Mouse (Mus musculus) heart, embryonic 10.5 days (tissue): ENCODE data around the gene Peg12. TPM values are rescaled to one million over a fixed set of nuclear protein-coding genes. Genes with fewer than 3 reads are reported as not detected.
A peak's percentile ranks its signal among the peaks of the same experiment; 100 is the strongest.

Source experiments
- DNase-seq: peaks from one replicate; pipeline ENCODE4 v3.0.0-alpha.2; 2017; ENCODE audit warnings: low spot score
- H3K27ac ChIP-seq: fragments of 300-500 bp; sonication (generic); 2 replicates; pipeline ENCODE4 v1.5.1; 2016; ENCODE audit warnings: mild to moderate bottlenecking
- H3K27me3 ChIP-seq: fragments of 300-500 bp; sonication (generic); 2 replicates; pipeline ENCODE4 v1.6.1; 2016; ENCODE audit warnings: mild to moderate bottlenecking; ENCODE audit not compliant: poor library complexity, insufficient read depth, severe bottlenecking
- H3K36me3 ChIP-seq: fragments of 300-500 bp; sonication (generic); 2 replicates; pipeline ENCODE4 v1.6.1; 2016; ENCODE audit warnings: mild to moderate bottlenecking, moderate library complexity
- H3K4me1 ChIP-seq: fragments of 300-500 bp; sonication (generic); 2 replicates; pipeline ENCODE4 v1.6.1; 2016; ENCODE audit warnings: mild to moderate bottlenecking
- H3K4me3 ChIP-seq: fragments of 300-500 bp; sonication (generic); 2 replicates; pipeline ENCODE4 v1.5.1; 2016; ENCODE audit warnings: mild to moderate bottlenecking, moderate library complexity
- H3K9me3 ChIP-seq: fragments of 300-500 bp; sonication (generic); 2 replicates; pipeline ENCODE4 v1.6.1; 2016; ENCODE audit warnings: mild to moderate bottlenecking, moderate library complexity
- whole genome bisulfite sequencing: fragments of 180-500 bp; shearing (Covaris S2); methylation state at CpG from one replicate; pipeline ENCODE4 v1.1.7; 2016; 5-methylcytosine and 5-hydroxymethylcytosine counted together
- polyA plus RNA-seq: library from polyadenylated mRNA; unstranded; fragments of >200 nt; fragmentation: Nextera tagmentation; extraction: Ambion mirVana; gene quantifications from 2 replicates; pipeline ENCODE4 v1.2.1, GENCODE M21; 2016

Peg12 gene
- polyA plus RNA-seq = 18.6 and 24.3 TPM in 2 replicates

- Histone ChIP-seq H3K4me1 (no peaks in the 10 kb centered on the region), H3K4me3 (peak within 1 kb of the TSS; percentile 66), H3K27me3 (peaks cover 9% of the 10 kb centered on the region; the same call in 1 of the 2 replicates), H3K36me3 (no peaks in the 10 kb centered on the region), H3K9me3 (peaks cover 10% of the 10 kb centered on the region; the same call in 1 of the 2 replicates), H3K27ac (peak within 1 kb of the TSS; percentile 89)
- peak; percentile 82 for DNase-seq
- 12% methylated on average over 81 of the region's 82 CpGs for WGBS
Measured at GRCm38 (mm10) chr7:62463878-62464755, at the start of gene Peg12. Gene Peg12, minus strand, starts transcription at chr7:62464510.

GRCm38 (mm10) chr7:62486139-62486538 lies 21.8 kb upstream of the Peg12 start:
- Histone ChIP-seq H3K27me3 (no peaks in the 10 kb centered on the region), H3K4me3 (no peak overlapping the region), H3K4me1 (no peaks in the 10 kb centered on the region), H3K9me3 (no peaks in the 10 kb centered on the region), H3K27ac (no peak overlapping the region), H3K36me3 (no peaks in the 10 kb centered on the region)
- WGBS = 28% methylated on average over 2 of the region's 2 CpGs
- no peak for DNase-seq

GRCm38 (mm10) chr7:62463007-62463877 lies 1.1 kb downstream of the Peg12 start:
- DNase-seq = no peak
- WGBS = 27% methylated on average over 55 of the region's 55 CpGs
- Histone ChIP-seq H3K27me3 (peaks cover 9% of the 10 kb centered on the region; the same call in 1 of the 2 replicates), H3K4me1 (no peaks in the 10 kb centered on the region), H3K4me3 (peak overlapping the region; percentile 66), H3K27ac (peak overlapping the region; percentile 89), H3K36me3 (no peaks in the 10 kb centered on the region), H3K9me3 (peaks cover 10% of the 10 kb centered on the region; the same call in 1 of the 2 replicates)

DNA sequence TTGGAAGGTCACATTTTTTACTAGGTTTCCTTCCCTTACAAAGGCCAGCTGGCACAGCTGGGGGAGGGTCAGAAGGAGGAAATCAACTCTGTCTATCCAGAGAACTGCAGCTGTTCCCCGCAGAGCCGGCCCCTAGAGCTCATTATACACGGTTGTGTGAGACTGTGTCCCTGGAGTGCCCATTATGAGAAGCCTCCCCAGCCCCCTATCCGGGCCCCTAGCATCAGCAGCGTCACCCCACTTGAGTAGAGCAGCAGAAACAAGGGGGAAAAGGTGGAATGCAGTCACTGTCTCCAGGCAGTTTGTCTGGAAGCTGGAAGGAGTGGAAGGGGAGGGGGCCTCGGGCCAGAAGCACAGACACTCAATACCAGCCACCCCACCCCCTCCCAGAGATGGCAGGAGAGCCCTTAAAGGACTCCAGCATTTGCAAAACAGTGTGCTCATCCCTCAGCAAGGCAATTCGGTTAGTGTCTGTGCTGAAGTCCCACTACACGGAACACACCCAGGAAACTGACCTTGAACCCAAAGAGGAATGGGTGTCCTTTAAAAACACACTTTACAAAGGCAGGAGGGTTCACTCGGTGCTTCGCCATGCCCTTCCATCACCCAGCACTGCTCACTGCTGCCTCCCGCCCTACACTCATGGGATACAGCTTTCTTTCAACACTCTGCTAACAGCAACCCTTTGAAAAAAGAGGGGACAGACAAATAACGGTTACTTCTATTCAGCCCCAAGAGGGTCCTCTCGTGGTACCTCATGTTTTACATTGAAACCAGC lies 1.9 kb downstream of the Peg12 start:
- H3K27ac ChIP-seq = 0 out of 2 replicates have a peak overlapping the region, but pooled peaks have one; percentile 16
- no peak for DNase-seq
- no peaks in the 10 kb centered on the region for H3K36me3 ChIP-seq
- peaks cover 9% of the 10 kb centered on the region; the same call in 1 of the 2 replicates for H3K27me3 ChIP-seq
- H3K9me3 ChIP-seq = peaks cover 10% of the 10 kb centered on the region; the same call in 1 of the 2 replicates
- peak overlapping the region; percentile 66 for H3K4me3 ChIP-seq
- 28% methylated on average over 13 of the region's 13 CpGs for WGBS
- no peaks in the 10 kb centered on the region for H3K4me1 ChIP-seq

GRCm38 (mm10) chr7:62452353-62452752 lies 12.0 kb downstream of the Peg12 start:
- no peaks in the 10 kb centered on the region for H3K36me3 ChIP-seq
- no peak overlapping the region for H3K27ac ChIP-seq
- DNase-seq = no peak
- H3K9me3 ChIP-seq = no peaks in the 10 kb centered on the region
- no peak overlapping the region for H3K4me3 ChIP-seq
- no peaks in the 10 kb centered on the region for H3K27me3 ChIP-seq
- WGBS = 19% methylated on average over 2 of the region's 2 CpGs
- no peaks in the 10 kb centered on the region for H3K4me1 ChIP-seq

- no peak overlapping the region for H3K27ac ChIP-seq
- no peaks in the 10 kb centered on the region for H3K36me3 ChIP-seq
- H3K27me3 ChIP-seq = no peaks in the 10 kb centered on the region
- H3K4me3 ChIP-seq = no peak overlapping the region
- H3K4me1 ChIP-seq = no peaks in the 10 kb centered on the region
- no peak for DNase-seq
- H3K9me3 ChIP-seq = no peaks in the 10 kb centered on the region
Measured at GRCm38 (mm10) chr7:62445431-62446165, 18.7 kb downstream of the Peg12 start.

- no peaks in the 10 kb centered on the region for H3K36me3 ChIP-seq
- H3K27ac ChIP-seq = no peak overlapping the region
- no peak for DNase-seq
- H3K4me1 ChIP-seq = no peaks in the 10 kb centered on the region
- no peaks in the 10 kb centered on the region for H3K9me3 ChIP-seq
- no peak overlapping the region for H3K4me3 ChIP-seq
- H3K27me3 ChIP-seq = no peaks in the 10 kb centered on the region
- WGBS = 40% methylated on average over 2 of the region's 2 CpGs
Measured at GRCm38 (mm10) chr7:62436394-62436793, 27.9 kb downstream of the Peg12 start.

DNA sequence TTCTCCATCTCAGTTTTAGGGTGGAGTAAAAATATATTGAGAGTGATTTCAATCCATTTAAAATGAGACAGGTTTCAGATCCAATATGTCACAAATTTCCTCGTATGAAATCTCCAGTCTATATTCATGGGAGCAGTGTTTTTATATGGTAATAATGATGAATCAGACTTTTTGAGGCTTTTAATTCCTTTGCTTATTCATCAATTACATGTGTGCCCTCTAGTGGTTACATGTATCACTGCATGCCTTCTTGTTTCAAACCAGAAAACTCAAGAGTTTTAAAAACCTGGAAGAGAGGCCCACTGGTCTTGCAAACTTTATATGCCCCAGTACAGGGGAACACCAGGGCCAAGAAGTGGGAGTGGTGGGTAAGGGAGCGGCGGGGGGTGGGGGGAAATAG lies 31.1 kb downstream of the Peg12 start:
- WGBS = 19% methylated on average over 3 of the region's 3 CpGs
- Histone ChIP-seq H3K36me3 (no peaks in the 10 kb centered on the region), H3K27me3 (no peaks in the 10 kb centered on the region), H3K4me3 (no peak overlapping the region), H3K9me3 (no peaks in the 10 kb centered on the region), H3K27ac (no peak overlapping the region), H3K4me1 (no peaks in the 10 kb centered on the region)
- DNase-seq = no peak

- Histone ChIP-seq H3K27ac (no peak overlapping the region), H3K36me3 (no peaks in the 10 kb centered on the region), H3K4me3 (no peak overlapping the region), H3K27me3 (0 out of 2 replicates have a peak, but pooled peaks cover under 1% of the 10 kb centered on the region), H3K4me1 (no peaks in the 10 kb centered on the region), H3K9me3 (peaks cover under 1% of the 10 kb centered on the region; the same call in 1 of the 2 replicates)
- 21% methylated on average over 8 of the region's 8 CpGs for WGBS
- DNase-seq = no peak
Measured at GRCm38 (mm10) chr7:62428337-62428736, 36.0 kb downstream of the Peg12 start.

DNA sequence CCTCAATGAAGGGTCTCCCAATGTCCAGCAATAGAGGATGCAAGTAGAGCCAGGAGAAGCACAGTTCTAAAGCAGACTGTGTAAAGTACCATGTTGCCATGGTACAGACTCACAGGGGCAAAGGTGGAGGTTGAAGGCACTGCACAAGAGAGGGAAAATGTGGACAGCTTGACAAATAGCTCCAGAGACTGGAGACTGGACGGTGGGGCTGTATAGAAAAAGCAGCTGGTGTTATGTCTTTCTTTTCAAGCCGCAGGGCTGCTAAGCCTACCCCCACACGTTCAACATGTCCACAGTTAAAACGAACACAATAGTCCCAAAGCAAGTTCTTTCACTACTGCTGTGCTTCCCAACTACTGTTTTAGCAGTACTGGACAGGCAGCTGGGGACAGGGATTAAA lies 41.1 kb downstream of the Peg12 start:
- no peak for DNase-seq
- WGBS = 47% methylated on average over 4 of the region's 4 CpGs

DNA sequence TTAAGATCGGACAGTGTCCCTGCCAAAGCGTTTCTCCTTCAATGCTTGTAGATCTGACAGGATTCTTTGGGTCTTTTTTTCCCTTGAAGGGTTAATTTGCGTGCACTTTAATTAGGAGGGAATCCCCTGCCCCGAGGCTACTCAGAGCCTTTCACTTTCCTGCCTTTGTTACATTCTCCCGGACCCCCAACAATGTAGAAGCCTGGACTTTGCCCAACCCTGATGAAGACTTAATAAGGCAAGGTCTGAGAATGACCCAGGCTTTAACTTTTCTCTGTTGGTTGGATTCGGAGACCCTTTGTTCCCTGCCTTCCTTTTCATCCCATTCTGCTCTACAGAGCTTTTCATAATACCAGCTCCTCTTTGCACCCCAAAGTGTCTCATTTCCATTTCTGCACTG lies 43.7 kb downstream of the Peg12 start:
- H3K27ac ChIP-seq = no peak overlapping the region
- H3K4me3 ChIP-seq = peak overlapping the region; percentile 76
- no peaks in the 10 kb centered on the region for H3K36me3 ChIP-seq
- DNase-seq = no peak
- H3K9me3 ChIP-seq = peaks cover 27% of the 10 kb centered on the region
- 0 out of 2 replicates have a peak, but pooled peaks cover 4% of the 10 kb centered on the region for H3K27me3 ChIP-seq
- WGBS = 72% methylated on average over 6 of the region's 6 CpGs
- peaks cover 7% of the 10 kb centered on the region for H3K4me1 ChIP-seq

More for the DNA sequence above, 41.1 kb downstream of the Peg12 start:
- H3K27ac ChIP-seq = no peak overlapping the region
- peaks cover 7% of the 10 kb centered on the region for H3K4me1 ChIP-seq
- H3K9me3 ChIP-seq = peaks cover 27% of the 10 kb centered on the region
- H3K36me3 ChIP-seq = no peaks in the 10 kb centered on the region
- no peak overlapping the region for H3K4me3 ChIP-seq
- H3K27me3 ChIP-seq = 0 out of 2 replicates have a peak, but pooled peaks cover 4% of the 10 kb centered on the region
